Mouse (Mus musculus): ENCODE results near the gene Fastk. TPM values are rescaled to one million over a fixed set of nuclear protein-coding genes. Genes with fewer than 3 reads are reported as not detected.

Gene Fastk
- polyA plus RNA-seq, 1 experiment from 2014 or later = 66.6 TPM

DNA sequence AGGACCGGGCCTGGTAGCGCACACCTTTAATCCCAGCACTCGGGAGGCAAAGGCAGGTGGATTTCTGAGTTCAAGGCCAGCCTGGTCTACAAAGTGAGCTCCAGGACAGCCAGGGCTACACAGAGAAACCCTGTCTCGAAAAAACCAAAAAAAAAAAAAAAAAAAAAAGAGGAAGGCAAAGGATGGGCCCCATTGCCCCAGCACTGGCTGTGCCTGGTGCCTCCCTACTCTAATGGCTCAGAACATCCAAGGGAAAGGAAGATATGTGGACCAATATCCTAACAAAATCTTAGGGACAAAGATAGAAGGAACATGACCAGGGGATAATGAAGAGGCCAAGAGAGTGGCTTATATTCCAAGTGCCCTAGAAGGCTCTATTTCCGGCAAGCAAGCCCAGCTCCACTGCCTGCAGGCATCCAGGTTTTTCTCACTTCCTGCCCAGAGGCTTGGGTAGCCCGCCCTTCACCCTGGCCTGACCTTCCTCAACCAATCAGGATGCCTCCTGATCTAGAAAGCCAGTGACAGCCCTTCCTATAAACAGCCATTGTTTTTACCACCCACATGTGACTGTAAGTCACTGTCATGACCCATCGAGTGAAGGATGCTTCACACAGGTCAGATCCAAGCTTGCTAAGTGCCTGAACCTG is 56.0 kb downstream of the Fastk start:
- Histone ChIP-seq H3K4me2 (replicated peaks; ENCODE audit: low read depth) (no peak overlapping the region), H3K9ac (ENCODE audit: low read length) (no peak overlapping the region), H3K27ac (replicated peaks) (no peak overlapping the region), H3K27me3 (ENCODE audit: control insufficient read depth, insufficient read depth, low read length) (no peaks in the 10 kb centered on the region; the same call in 1 of the 2 replicates), H3K4me3 (ENCODE audit: low read depth, low read length) (no peak overlapping the region), H3K36me3 (ENCODE audit: control insufficient read depth, insufficient read depth, low read length) (no peaks in the 10 kb centered on the region), H3K4me1 (replicated peaks; ENCODE audit: control insufficient read depth, insufficient read depth) (0 out of 2 replicates have a peak, but pooled peaks cover 3% of the 10 kb centered on the region), H3K9me3 (ENCODE audit: control insufficient read depth, low read length) (no peaks in the 10 kb centered on the region)
- TF ChIP-seq CTCF (IDR thresholded peaks at IDR 0.05; ENCODE audit: low read depth) = no peak
- no peak for TF ChIP-seq EP300 (optimal IDR thresholded peaks at IDR 0.05)
- 69% methylated on average over 6 of the region's 7 CpGs for WGBS
- DNase-seq (ENCODE audit: low spot score) (no peak), ATAC-seq (ENCODE audit: low FRiP score, low TSS enrichment) (no peak)

Other genes starting within 250 kb of the Fastk start
- 3.7 and 3.8 TPM in 2 replicates for gene Kcnh2, start 93.7 kb downstream of the Fastk start, polyA plus RNA-seq (2015; fragmentation: Nextera tagmentation; extraction: Ambion mirVana)
- 3.1 and 3.2 TPM in 2 replicates for gene Nos3, start 80.5 kb downstream of the Fastk start, polyA plus RNA-seq (2015; fragmentation: Nextera tagmentation; extraction: Ambion mirVana)
- 4.1 and 5.8 TPM in 2 replicates for gene Atg9b, start 53.1 kb downstream of the Fastk start, polyA plus RNA-seq (2015; fragmentation: Nextera tagmentation; extraction: Ambion mirVana)
- gene Abcb8, start 51.6 kb downstream of the Fastk start, polyA plus RNA-seq (2015; fragmentation: Nextera tagmentation; extraction: Ambion mirVana) = 29.3 and 30.2 TPM in 2 replicates
- gene Asic3, start 31.9 kb downstream of the Fastk start, polyA plus RNA-seq (2015; fragmentation: Nextera tagmentation; extraction: Ambion mirVana) = 0.10 TPM in 1 of 2 replicates, not detected in the other
- 29.3 and 30.5 TPM in 2 replicates for gene Cdk5, start 21.8 kb downstream of the Fastk start, polyA plus RNA-seq (2015; fragmentation: Nextera tagmentation; extraction: Ambion mirVana)
- gene Slc4a2, start 21.4 kb downstream of the Fastk start, polyA plus RNA-seq (2015; fragmentation: Nextera tagmentation; extraction: Ambion mirVana) = 34.3 and 37.8 TPM in 2 replicates
- 20.9 and 21.1 TPM in 2 replicates for gene Tmub1, start 2.6 kb upstream of the Fastk start, polyA plus RNA-seq (2015; fragmentation: Nextera tagmentation; extraction: Ambion mirVana)
- gene Agap3, start 6.9 kb upstream of the Fastk start, polyA plus RNA-seq (2015; fragmentation: Nextera tagmentation; extraction: Ambion mirVana) = 21.9 and 26.5 TPM in 2 replicates
- gene Gbx1, start 81.9 kb upstream of the Fastk start, polyA plus RNA-seq (2015; fragmentation: Nextera tagmentation; extraction: Ambion mirVana) = 0.02 TPM in 1 of 2 replicates, not detected in the other
- gene Asb10, start 95.7 kb upstream of the Fastk start, polyA plus RNA-seq (2015; fragmentation: Nextera tagmentation; extraction: Ambion mirVana) = 0.21 and 0.25 TPM in 2 replicates
- gene 4931409K22Rik, start 111.5 kb upstream of the Fastk start, polyA plus RNA-seq (2015; fragmentation: Nextera tagmentation; extraction: Ambion mirVana) = 0.08 TPM in 1 of 2 replicates, not detected in the other
- 45.2 and 45.3 TPM in 2 replicates for gene Abcf2, start 132.2 kb upstream of the Fastk start, polyA plus RNA-seq (2015; fragmentation: Nextera tagmentation; extraction: Ambion mirVana)
- gene Chpf2, start 141.5 kb upstream of the Fastk start, polyA plus RNA-seq (2015; fragmentation: Nextera tagmentation; extraction: Ambion mirVana) = 18.2 and 19.2 TPM in 2 replicates
- gene Smarcd3, start 179.1 kb upstream of the Fastk start, polyA plus RNA-seq (2015; fragmentation: Nextera tagmentation; extraction: Ambion mirVana) = 13.3 and 17.8 TPM in 2 replicates
- gene Nub1, start 240.2 kb upstream of the Fastk start, polyA plus RNA-seq (2015; fragmentation: Nextera tagmentation; extraction: Ambion mirVana) = 18.5 and 20.4 TPM in 2 replicates